Mouse (Mus musculus) ES-E14 (cell line): ENCODE results near the gene Gabpb2. TPM values are rescaled to one million over a fixed set of nuclear protein-coding genes. Genes with fewer than 3 reads are reported as not detected.

Experiments
- DNase-seq: peaks from one replicate; pipeline ENCODE4 v3.0.0-alpha.2; 2013; ENCODE audit warnings: low read depth, low spot score
- H3K27ac ChIP-seq: 2 replicates; pipeline ENCODE4 v1.5.1; 2012; ENCODE audit warnings: low read depth, mild to moderate bottlenecking, low read length, moderate library complexity, mixed read lengths; ENCODE audit not compliant: poor library complexity, insufficient read depth, severe bottlenecking
- H3K36me3 ChIP-seq: 2 replicates; pipeline ENCODE4 v1.6.1; 2012; ENCODE audit warnings: mild to moderate bottlenecking, low read length, moderate library complexity, mixed read lengths; ENCODE audit not compliant: control insufficient read depth, poor library complexity, insufficient read depth, severe bottlenecking
- H3K4me1 ChIP-seq, 2 experiments: fragments of 150-350 bp in 1 of 2; sonication (generic) in 1 of 2; 2 replicates each; pipeline ENCODE4 v1.6.1; 2012; ENCODE audit warnings: low read length in 2 of 2, mild to moderate bottlenecking in 1 of 2, mixed read lengths in 1 of 2; ENCODE audit not compliant: control insufficient read depth in 2 of 2, insufficient read depth in 2 of 2, poor library complexity in 1 of 2
- H3K4me3 ChIP-seq, 2 experiments: fragments of 150-350 bp in 1 of 2; sonication (generic) in 1 of 2; 2 replicates each; pipeline ENCODE4 v1.5.1; 2012; ENCODE audit warnings: low read length in 2 of 2, low read depth in 1 of 2, mild to moderate bottlenecking in 1 of 2, mixed read lengths in 1 of 2; ENCODE audit not compliant: insufficient read depth in 1 of 2, poor library complexity in 1 of 2, severe bottlenecking in 1 of 2
- H3K9ac ChIP-seq: 2 replicates; pipeline ENCODE4 v1.6.1; 2012; ENCODE audit warnings: low read depth, mild to moderate bottlenecking, low read length, mixed read lengths; ENCODE audit not compliant: poor library complexity, insufficient read depth, severe bottlenecking
- H3K9me3 ChIP-seq: fragments of 150-350 bp; sonication (generic); 2 replicates; pipeline ENCODE4 v1.6.1; 2012; ENCODE audit warnings: low read depth, mild to moderate bottlenecking, low read length; ENCODE audit not compliant: control insufficient read depth, insufficient read depth
- CHD2 ChIP-seq: IDR thresholded peaks from 2 replicates; pipeline ENCODE4 v1.6.1; 2014; ENCODE audit warnings: mild to moderate bottlenecking, low read depth, low read length, inconsistent platforms
- HCFC1 ChIP-seq: IDR thresholded peaks from 2 replicates; pipeline ENCODE4 v1.6.1; 2012; ENCODE audit warnings: low read length, inconsistent platforms, borderline replicate concordance; ENCODE audit not compliant: insufficient read depth
- MAFK ChIP-seq: IDR thresholded peaks from 2 replicates; pipeline ENCODE4 v1.6.1; 2014; ENCODE audit warnings: mild to moderate bottlenecking, low read depth, low read length, inconsistent platforms; ENCODE audit not compliant: insufficient read depth
- ZC3H11A ChIP-seq: IDR thresholded peaks from 2 replicates; pipeline ENCODE4 v1.6.1; 2012; ENCODE audit warnings: low read depth, mild to moderate bottlenecking, inconsistent platforms, low read length, borderline replicate concordance
- ZNF384 ChIP-seq: IDR thresholded peaks from 2 replicates; pipeline ENCODE4 v1.6.1; 2012; ENCODE audit warnings: low read depth, low read length, inconsistent platforms
- in situ Hi-C, 2 experiments: fragments of 600-800 bp; cut with MboI; formaldehyde crosslinking; loops; one replicate each; pipeline ENCODE4 v1.15.1; 2025; ENCODE audit warnings: low sequenced_read_pairs in 2 of 2, inconsistent platforms in 1 of 2; ENCODE audit not compliant: unreplicated experiment in 2 of 2
- total RNA-seq: library from RNA; depleted of rRNA; stranded (reverse); fragments of 300-350 nt; gene quantifications from 2 replicates; pipeline ENCODE4 v1.2.3, GENCODE M21; 2012

Gene Gabpb2
- total RNA-seq, 1 experiment: 30.7 TPM

GRCm38 (mm10) chr3:95200132-95200531 lies 17.6 kb downstream of the Gabpb2 start:
- Histone ChIP-seq H3K4me3 (no peak overlapping the region), H3K9me3 (no peaks in the 10 kb centered on the region), H3K9ac (no peak overlapping the region), H3K36me3 (peaks cover 38% of the 10 kb centered on the region), H3K4me1 (no peaks in the 10 kb centered on the region), H3K27ac (no peak overlapping the region)
- no peak for DNase-seq
- TF ChIP-seq ZC3H11A (no peak), ZNF384 (no peak), CHD2 (no peak), HCFC1 (no peak), MAFK (no peak)
- in situ Hi-C loops: no loop called here

- DNase-seq: no peak
- Histone ChIP-seq H3K9me3 (no peaks in the 10 kb centered on the region), H3K4me1 (no peaks in the 10 kb centered on the region), H3K4me3 (no peak overlapping the region), H3K36me3 (peaks cover 41% of the 10 kb centered on the region), H3K9ac (no peak overlapping the region), H3K27ac (no peak overlapping the region)
- TF ChIP-seq HCFC1 (no peak), ZC3H11A (no peak), MAFK (no peak), ZNF384 (no peak), CHD2 (no peak)
- in situ Hi-C loops: no loop called here
These were observed 18.6 kb downstream of the Gabpb2 start for GRCm38 (mm10) chr3:95199101-95199500.

- H3K9me3 ChIP-seq: no peaks in the 10 kb centered on the region
- peaks cover 31% of the 10 kb centered on the region for H3K36me3 ChIP-seq
- H3K9ac ChIP-seq: no peak overlapping the region
- no peak for DNase-seq
- in situ Hi-C loops: no loop called here
- TF ChIP-seq ZC3H11A: no peak
- TF ChIP-seq CHD2: no peak
- no peak for TF ChIP-seq HCFC1
- TF ChIP-seq MAFK: no peak
- no peak for TF ChIP-seq ZNF384
- H3K27ac ChIP-seq: no peak overlapping the region
- H3K4me3 ChIP-seq: no peak overlapping the region
- H3K4me1 ChIP-seq: no peaks in the 10 kb centered on the region
These were observed 21.9 kb downstream of the Gabpb2 start for GRCm38 (mm10) chr3:95195772-95196171.

- no peak for DNase-seq
These were observed 23.0 kb downstream of the Gabpb2 start for GRCm38 (mm10) chr3:95194721-95195135.

GRCm38 (mm10) chr3:95186888-95187287 lies 30.8 kb downstream of the Gabpb2 start:
- no peak overlapping the region for H3K27ac ChIP-seq
- H3K9ac ChIP-seq: no peak overlapping the region
- in situ Hi-C loops: no loop called here
- TF ChIP-seq MAFK (no peak), HCFC1 (no peak), ZC3H11A (no peak), CHD2 (no peak), ZNF384 (no peak)
- peaks cover 35% of the 10 kb centered on the region for H3K36me3 ChIP-seq
- no peaks in the 10 kb centered on the region for H3K9me3 ChIP-seq
- H3K4me3 ChIP-seq: no peak overlapping the region
- DNase-seq: no peak
- no peaks in the 10 kb centered on the region for H3K4me1 ChIP-seq

More at GRCm38 (mm10) chr3:95194721-95195135, 23.0 kb downstream of the Gabpb2 start:
- H3K9ac ChIP-seq: no peak overlapping the region
- TF ChIP-seq ZNF384 (no peak), MAFK (no peak), HCFC1 (no peak), ZC3H11A (no peak), CHD2 (no peak)
- no peak overlapping the region for H3K4me3 ChIP-seq
- H3K4me1 ChIP-seq: no peaks in the 10 kb centered on the region
- peaks cover 34% of the 10 kb centered on the region for H3K36me3 ChIP-seq
- in situ Hi-C loops: no loop called here
- no peaks in the 10 kb centered on the region for H3K9me3 ChIP-seq
- H3K27ac ChIP-seq: no peak overlapping the region
